Mouse (Mus musculus) stomach, embryonic 15.5 days (tissue): Measurements from ENCODE around the gene Sppl2c. TPM values are rescaled to one million over a fixed set of nuclear protein-coding genes. Genes with fewer than 3 reads are reported as not detected.
"Not testable (repeated sequence)": the region's sequence is repeated elsewhere in the genome, so short reads cannot be mapped to it uniquely, and the experiment has no call there.

ENCODE experiments used
- ATAC-seq: fragments of 200-750 bp; cut with Nextera tagmentation; 2 replicates; pipeline ENCODE4 v1.8.0; 2017; ENCODE audit warnings: low read depth, moderate number of reproducible peaks, moderate TSS enrichment; ENCODE audit not compliant: insufficient read depth, low FRiP score
- H3K27ac ChIP-seq: fragments of 300-500 bp; sonication (generic); 2 replicates; pipeline ENCODE4 v1.5.1; 2015; ENCODE audit warnings: mild to moderate bottlenecking, inconsistent platforms
- H3K27me3 ChIP-seq: fragments of 300-500 bp; sonication (generic); replicated peaks from 2 replicates; pipeline ENCODE4 v1.6.1; 2015; ENCODE audit warnings: inconsistent platforms
- H3K36me3 ChIP-seq: fragments of 300-500 bp; sonication (generic); 2 replicates; pipeline ENCODE4 v1.6.1; 2015; ENCODE audit warnings: inconsistent platforms
- H3K4me1 ChIP-seq: fragments of 300-500 bp; sonication (generic); 2 replicates; pipeline ENCODE4 v1.6.1; 2015; ENCODE audit warnings: inconsistent platforms
- H3K4me2 ChIP-seq: fragments of 300-500 bp; sonication (generic); 2 replicates; pipeline ENCODE4 v1.6.1; 2015; ENCODE audit warnings: mild to moderate bottlenecking, inconsistent platforms
- H3K4me3 ChIP-seq: fragments of 300-500 bp; sonication (generic); replicated peaks from 2 replicates; pipeline ENCODE4 v1.5.1; 2015; ENCODE audit warnings: inconsistent platforms
- H3K9ac ChIP-seq: fragments of 300-500 bp; sonication (generic); 2 replicates; pipeline ENCODE4 v1.6.1; 2015; ENCODE audit warnings: inconsistent platforms
- H3K9me3 ChIP-seq: fragments of 300-500 bp; sonication (generic); 2 replicates; pipeline ENCODE4 v1.6.1; 2016; ENCODE audit warnings: inconsistent platforms
- WGBS: fragments of 180-500 bp; shearing (Covaris S2); methylation state at CpG from one replicate; pipeline ENCODE4 v1.1.7; 2015; 5-methylcytosine and 5-hydroxymethylcytosine counted together
- polyA plus RNA-seq: library from polyadenylated mRNA; unstranded; fragments of >200 nt; fragmentation: Nextera tagmentation; extraction: Ambion mirVana; gene quantifications from 2 replicates; pipeline ENCODE4 v1.2.1, GENCODE M21; 2015

Gene Sppl2c
- polyA plus RNA-seq, 1 experiment from 2014 or later = not detected

- H3K4me2 ChIP-seq = no peak overlapping the region
- no peak overlapping the region for H3K4me3 ChIP-seq
- no peaks in the 10 kb centered on the region for H3K36me3 ChIP-seq
- no peaks in the 10 kb centered on the region for H3K4me1 ChIP-seq
- WGBS = 70% methylated on average over 3 of the region's 3 CpGs
- H3K9me3 ChIP-seq = no peaks in the 10 kb centered on the region
- no peak for ATAC-seq
- no peak overlapping the region for H3K27ac ChIP-seq
- H3K9ac ChIP-seq = no peak overlapping the region
- peaks cover 6% of the 10 kb centered on the region; the same call in 1 of the 2 replicates for H3K27me3 ChIP-seq
These were observed 17.1 kb downstream of the Sppl2c start for GRCm38 (mm10) chr11:104203271-104203670.

- no peaks in the 10 kb centered on the region for H3K36me3 ChIP-seq
These were observed 20.4 kb downstream of the Sppl2c start for GRCm38 (mm10) chr11:104206573-104206972.

GRCm38 (mm10) chr11:104209041-104209440 is 22.9 kb downstream of the Sppl2c start:
- H3K4me3 ChIP-seq = no peak overlapping the region
- H3K9me3 ChIP-seq = no peaks in the 10 kb centered on the region
- H3K27me3 ChIP-seq = no peaks in the 10 kb centered on the region
- no peaks in the 10 kb centered on the region for H3K36me3 ChIP-seq
- no peaks in the 10 kb centered on the region for H3K4me1 ChIP-seq
- H3K4me2 ChIP-seq = no peak overlapping the region
- 60% methylated on average over 3 of the region's 3 CpGs for WGBS
- H3K27ac ChIP-seq = no peak overlapping the region
- no peak overlapping the region for H3K9ac ChIP-seq
- ATAC-seq = no peak

More at GRCm38 (mm10) chr11:104206573-104206972, 20.4 kb downstream of the Sppl2c start:
- Histone ChIP-seq H3K4me1 (no peaks in the 10 kb centered on the region), H3K4me3 (no peak overlapping the region), H3K9ac (no peak overlapping the region), H3K9me3 (no peaks in the 10 kb centered on the region), H3K4me2 (no peak overlapping the region), H3K27me3 (no peaks in the 10 kb centered on the region), H3K27ac (no peak overlapping the region)
- 76% methylated on average over 4 of the region's 4 CpGs for WGBS
- no peak for ATAC-seq

GRCm38 (mm10) chr11:104211251-104211650 is 25.1 kb downstream of the Sppl2c start:
- 83% methylated on average over 6 of the region's 6 CpGs for WGBS
- Histone ChIP-seq H3K4me3 (no peak overlapping the region), H3K9ac (no peak overlapping the region), H3K9me3 (no peaks in the 10 kb centered on the region), H3K4me2 (no peak overlapping the region), H3K27me3 (no peaks in the 10 kb centered on the region), H3K4me1 (no peaks in the 10 kb centered on the region), H3K36me3 (no peaks in the 10 kb centered on the region), H3K27ac (no peak overlapping the region)
- no peak for ATAC-seq

GRCm38 (mm10) chr11:104214128-104214527 is 28.0 kb downstream of the Sppl2c start:
- 97% methylated on average over 5 of the region's 5 CpGs for WGBS
- H3K4me3 ChIP-seq, H3K4me1 ChIP-seq, H3K4me2 ChIP-seq, ATAC-seq, H3K27ac ChIP-seq, H3K9ac ChIP-seq, H3K9me3 ChIP-seq, H3K36me3 ChIP-seq, H3K27me3 ChIP-seq: not testable (repeated sequence)

- Histone ChIP-seq H3K27ac (no peak overlapping the region), H3K36me3 (no peaks in the 10 kb centered on the region), H3K4me3 (no peak overlapping the region), H3K9me3 (no peaks in the 10 kb centered on the region), H3K27me3 (no peaks in the 10 kb centered on the region), H3K4me2 (no peak overlapping the region), H3K4me1 (no peaks in the 10 kb centered on the region), H3K9ac (no peak overlapping the region)
- no peak for ATAC-seq
- WGBS = 76% methylated on average over 3 of the region's 3 CpGs
These were observed 31.9 kb downstream of the Sppl2c start for GRCm38 (mm10) chr11:104218075-104218474.

- H3K9me3 ChIP-seq = no peaks in the 10 kb centered on the region
- no peak overlapping the region for H3K27ac ChIP-seq
- no peaks in the 10 kb centered on the region for H3K4me1 ChIP-seq
- H3K36me3 ChIP-seq = no peaks in the 10 kb centered on the region
- ATAC-seq = no peak
- no peak overlapping the region for H3K9ac ChIP-seq
- no peak overlapping the region for H3K4me3 ChIP-seq
- H3K4me2 ChIP-seq = no peak overlapping the region
- WGBS = 80% methylated on average over 4 of the region's 4 CpGs
- H3K27me3 ChIP-seq = no peaks in the 10 kb centered on the region
These were observed 34.2 kb downstream of the Sppl2c start for GRCm38 (mm10) chr11:104220291-104220690.

GRCm38 (mm10) chr11:104221751-104222150 is 35.6 kb downstream of the Sppl2c start:
- 76% methylated on average over 5 of the region's 5 CpGs for WGBS
- ATAC-seq = no peak
- Histone ChIP-seq H3K4me2 (no peak overlapping the region), H3K36me3 (no peaks in the 10 kb centered on the region), H3K4me3 (no peak overlapping the region), H3K27me3 (no peaks in the 10 kb centered on the region), H3K9me3 (no peaks in the 10 kb centered on the region), H3K4me1 (no peaks in the 10 kb centered on the region), H3K9ac (no peak overlapping the region), H3K27ac (no peak overlapping the region)

GRCm38 (mm10) chr11:104223301-104223700 is 37.2 kb downstream of the Sppl2c start:
- H3K27ac ChIP-seq = no peak overlapping the region
- H3K27me3 ChIP-seq = no peaks in the 10 kb centered on the region
- no peaks in the 10 kb centered on the region for H3K9me3 ChIP-seq
- WGBS = 72% methylated on average over 9 of the region's 9 CpGs
- ATAC-seq = no peak
- H3K9ac ChIP-seq = no peak overlapping the region
- H3K4me3 ChIP-seq = no peak overlapping the region
- H3K4me2 ChIP-seq = no peak overlapping the region
- no peaks in the 10 kb centered on the region for H3K36me3 ChIP-seq
- no peaks in the 10 kb centered on the region for H3K4me1 ChIP-seq

GRCm38 (mm10) chr11:104229391-104229790 is 43.3 kb downstream of the Sppl2c start:
- Histone ChIP-seq H3K4me1 (peaks cover 17% of the 10 kb centered on the region), H3K27ac (no peak overlapping the region), H3K9me3 (no peaks in the 10 kb centered on the region), H3K9ac (no peak overlapping the region), H3K27me3 (peaks cover 30% of the 10 kb centered on the region), H3K4me3 (no peak overlapping the region), H3K36me3 (no peaks in the 10 kb centered on the region), H3K4me2 (no peak overlapping the region)
- no peak for ATAC-seq
- WGBS = 66% methylated on average over 4 of the region's 4 CpGs

GRCm38 (mm10) chr11:104230066-104230778 is 44.1 kb downstream of the Sppl2c start:
- no peak for ATAC-seq
- peak overlapping the region; percentile 95 for H3K4me2 ChIP-seq
- H3K9ac ChIP-seq = 0 out of 2 replicates have a peak overlapping the region, but pooled peaks have one; percentile 25
- H3K27ac ChIP-seq = 0 out of 2 replicates have a peak overlapping the region, but pooled peaks have one; percentile 61
- WGBS = 9% methylated on average over 9 of the region's 9 CpGs
- peaks cover 17% of the 10 kb centered on the region for H3K4me1 ChIP-seq
- no peaks in the 10 kb centered on the region for H3K36me3 ChIP-seq
- H3K9me3 ChIP-seq = no peaks in the 10 kb centered on the region
- peaks cover 38% of the 10 kb centered on the region for H3K27me3 ChIP-seq
- peak overlapping the region; percentile 64 for H3K4me3 ChIP-seq

- Histone ChIP-seq H3K4me1 (peaks cover 17% of the 10 kb centered on the region), H3K9me3 (no peaks in the 10 kb centered on the region), H3K9ac (0 out of 2 replicates have a peak within 1 kb of the TSS, but pooled peaks have one; percentile 25), H3K27ac (peak within 1 kb of the TSS; percentile 61), H3K36me3 (no peaks in the 10 kb centered on the region), H3K4me3 (peak within 1 kb of the TSS; percentile 64), H3K4me2 (peak within 1 kb of the TSS; percentile 95), H3K27me3 (peaks cover 47% of the 10 kb centered on the region)
- ATAC-seq = peak; percentile 94
- WGBS = under 1% methylated on average over 66 of the region's 94 CpGs
These were observed 45.1 kb downstream of the Sppl2c start, which contains the start of gene Mapt for GRCm38 (mm10) chr11:104231041-104231911. TSS of gene Mapt (plus strand) at chr11:104231390.
